Mouse (Mus musculus) urinary bladder, adult 2 months (tissue): ENCODE data around the gene Slc25a3. TPM values are rescaled to one million over a fixed set of nuclear protein-coding genes. Genes with fewer than 3 reads are reported as not detected.

Source experiments
- DNase-seq: peaks from one replicate; pipeline ENCODE4 v3.0.0; 2022; ENCODE audit warnings: low spot score
- polyA plus RNA-seq: library from polyadenylated mRNA; depleted of rRNA; stranded (reverse); fragments of >200 nt; gene quantifications from 2 replicates; pipeline ENCODE4 v1.2.3, GENCODE M21; 2012

Gene Slc25a3
- polyA plus RNA-seq, 1 experiment: 576 TPM

GRCm38 (mm10) chr10:91142654-91143191 lies 18.9 kb upstream of the Slc25a3 start:
- no peak for DNase-seq

GRCm38 (mm10) chr10:91141564-91141963 lies 17.7 kb upstream of the Slc25a3 start:
- no peak for DNase-seq

- no peak for DNase-seq
These were observed 15.4 kb upstream of the Slc25a3 start for GRCm38 (mm10) chr10:91139148-91139766.

- no peak for DNase-seq
These were observed 14.5 kb upstream of the Slc25a3 start for GRCm38 (mm10) chr10:91138317-91138716.

GRCm38 (mm10) chr10:91137400-91137799 lies 13.5 kb upstream of the Slc25a3 start:
- no peak for DNase-seq

GRCm38 (mm10) chr10:91135302-91135972 lies 11.6 kb upstream of the Slc25a3 start:
- no peak for DNase-seq

GRCm38 (mm10) chr10:91131565-91131964 lies 7.7 kb upstream of the Slc25a3 start:
- DNase-seq: no peak

GRCm38 (mm10) chr10:91130792-91131191 lies 6.9 kb upstream of the Slc25a3 start:
- no peak for DNase-seq

GRCm38 (mm10) chr10:91128551-91129160 lies 4.8 kb upstream of the Slc25a3 start:
- no peak for DNase-seq

- DNase-seq: no peak
These were observed 3.5 kb upstream of the Slc25a3 start for GRCm38 (mm10) chr10:91127395-91127794.

GRCm38 (mm10) chr10:91126618-91127355 lies 2.9 kb upstream of the Slc25a3 start:
- DNase-seq: no peak

GRCm38 (mm10) chr10:91123281-91123827 lies 505 bp downstream of the Slc25a3 start:
- no peak for DNase-seq

- DNase-seq: no peak
These were observed 1.2 kb downstream of the Slc25a3 start for GRCm38 (mm10) chr10:91122646-91123045.

- no peak for DNase-seq
These were observed 6.9 kb downstream of the Slc25a3 start for GRCm38 (mm10) chr10:91116958-91117357.

- no peak for DNase-seq
These were observed 14.0 kb downstream of the Slc25a3 start for GRCm38 (mm10) chr10:91109841-91110240.

GRCm38 (mm10) chr10:91105981-91106380 lies 17.9 kb downstream of the Slc25a3 start:
- no peak for DNase-seq

GRCm38 (mm10) chr10:91102799-91103590 lies 20.9 kb downstream of the Slc25a3 start:
- DNase-seq: no peak

- no peak for DNase-seq
These were observed 21.9 kb downstream of the Slc25a3 start for GRCm38 (mm10) chr10:91101936-91102335.

- no peak for DNase-seq
These were observed 23.8 kb downstream of the Slc25a3 start for GRCm38 (mm10) chr10:91100101-91100500.

GRCm38 (mm10) chr10:91098056-91098455 lies 25.8 kb downstream of the Slc25a3 start:
- no peak for DNase-seq
